Mouse (Mus musculus): ENCODE measurements around the gene Plbd1. TPM values are rescaled to one million over a fixed set of nuclear protein-coding genes. Genes with fewer than 3 reads are reported as not detected.

Plbd1 gene
- polyA plus RNA-seq (2017; shearing (Covaris generic)): 0.89 TPM

DNA sequence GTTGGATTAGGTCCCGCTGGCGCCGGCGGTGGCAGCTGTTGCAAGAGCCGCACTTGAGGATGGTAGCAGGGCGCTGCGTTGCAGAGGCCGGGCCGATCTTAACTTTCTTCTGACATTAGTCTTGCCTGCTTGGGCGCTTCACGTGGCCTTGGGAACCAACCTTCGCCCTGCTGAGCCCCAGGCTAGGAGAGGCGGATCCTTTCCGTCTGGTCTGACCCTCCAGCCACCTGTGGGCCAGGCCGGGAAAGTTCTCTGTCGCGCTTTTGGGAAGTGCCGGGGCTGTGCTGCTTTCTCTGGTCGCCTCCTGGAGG lies at the start of gene Plbd1:
Plbd1 (minus strand) TSS at position 223 of the 311 bp plus-strand sequence.

Other genes starting within 250 kb of the Plbd1 start
- 1.1 TPM for gene E330021D16Rik, start 246.4 kb downstream of the Plbd1 start, polyA plus RNA-seq (2017; shearing (Covaris generic))
- 202 TPM for gene Atf7ip, start 155.8 kb downstream of the Plbd1 start, polyA plus RNA-seq (2017; shearing (Covaris generic))
- not detected for gene Gucy2c, start 119.8 kb upstream of the Plbd1 start, polyA plus RNA-seq (2017; shearing (Covaris generic))
- gene Hist4h4, start 142.5 kb upstream of the Plbd1 start, polyA plus RNA-seq (2017; shearing (Covaris generic)): 1.1 TPM
- gene H2afj, start 146.3 kb upstream of the Plbd1 start, polyA plus RNA-seq (2017; shearing (Covaris generic)): 28.6 TPM
- 3.0 TPM for gene BC049715, start 165.7 kb upstream of the Plbd1 start, polyA plus RNA-seq (2017; shearing (Covaris generic))
- gene Wbp11, start 166.3 kb upstream of the Plbd1 start, polyA plus RNA-seq (2017; shearing (Covaris generic)): 116 TPM
- not detected for gene Smco3, start 173.5 kb upstream of the Plbd1 start, polyA plus RNA-seq (2017; shearing (Covaris generic))
- gene Art4, start 195.8 kb upstream of the Plbd1 start, polyA plus RNA-seq (2017; shearing (Covaris generic)): 4.0 TPM
- not detected for gene Mgp, start 213.9 kb upstream of the Plbd1 start, polyA plus RNA-seq (2017; shearing (Covaris generic))

Data from CD4-positive, CD25-positive, alpha-beta regulatory T cell, adult 9 weeks (primary cell).